Mouse (Mus musculus) layer of hippocampus, postnatal 14 days (tissue): ENCODE measurements around the gene Pex1. TPM values are rescaled to one million over a fixed set of nuclear protein-coding genes. Genes with fewer than 3 reads are reported as not detected.
"Not testable (repeated sequence)": the region's sequence is repeated elsewhere in the genome, so short reads cannot be mapped to it uniquely, and the experiment has no call there.

Experiments
- DNase-seq, 2 experiments: peaks; one replicate each; pipeline ENCODE4 v3.0.0; 2021 to 2022; ENCODE audit warnings: low spot score in 2 of 2, mixed read lengths in 1 of 2
- microRNA-seq, 2 experiments: library from miRNA; unstranded; fragments of <30 nt; microRNA quantifications; one replicate each; pipeline ENCODE4 v1.2.0; 2021
- total RNA-seq, 2 experiments: library from RNA; stranded (reverse); gene quantifications; 2 replicates each; pipeline ENCODE4 v1.2.3; 2021

The Pex1 gene
- total RNA-seq, 2 experiments from 2014 or later: 22.6 to 26.6 TPM

DNA sequence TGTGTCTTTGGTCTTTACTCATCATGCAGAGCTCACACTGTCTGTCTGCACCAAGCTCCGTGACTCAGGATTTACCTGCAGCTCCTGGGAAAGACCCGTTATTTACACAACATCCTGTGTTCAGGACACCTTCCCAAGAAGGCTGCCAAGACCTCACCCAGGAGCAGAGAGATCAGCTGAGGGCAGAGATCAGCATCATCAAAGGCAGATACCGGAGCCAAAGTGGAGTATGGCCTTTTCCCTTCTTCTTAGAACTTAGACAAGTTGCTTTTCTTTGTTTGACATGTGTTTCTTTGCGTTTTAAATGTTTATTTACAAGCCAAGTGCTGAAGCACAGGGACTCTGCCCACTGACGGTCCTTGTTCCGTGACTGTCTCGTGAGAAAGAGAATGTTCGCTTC is 39.4 kb downstream of the Pex1 start:
- no peak for DNase-seq

DNA sequence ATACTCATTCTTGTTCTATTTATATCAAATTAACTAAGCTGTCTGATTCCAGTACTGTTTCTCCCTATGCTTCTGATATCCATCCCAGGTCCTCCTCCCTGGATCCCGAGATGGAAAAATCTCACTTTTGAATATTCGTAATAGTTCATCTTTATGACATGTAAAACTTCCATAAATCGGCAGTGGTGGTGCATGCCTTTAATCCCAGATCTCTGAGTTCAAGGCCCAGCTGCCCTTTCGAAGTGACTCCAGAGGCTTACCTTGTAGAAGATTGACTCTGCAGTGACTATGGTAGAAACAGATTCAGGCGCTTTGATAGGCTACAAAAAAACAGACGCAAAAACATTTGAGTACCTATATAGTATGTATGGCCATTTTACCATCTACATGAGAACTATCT is 48.8 kb downstream of the Pex1 start:
- DNase-seq: no peak

GRCm38 (mm10) chr5:3645326-3645725 is 49.5 kb downstream of the Pex1 start:
- no peak for DNase-seq

DNA sequence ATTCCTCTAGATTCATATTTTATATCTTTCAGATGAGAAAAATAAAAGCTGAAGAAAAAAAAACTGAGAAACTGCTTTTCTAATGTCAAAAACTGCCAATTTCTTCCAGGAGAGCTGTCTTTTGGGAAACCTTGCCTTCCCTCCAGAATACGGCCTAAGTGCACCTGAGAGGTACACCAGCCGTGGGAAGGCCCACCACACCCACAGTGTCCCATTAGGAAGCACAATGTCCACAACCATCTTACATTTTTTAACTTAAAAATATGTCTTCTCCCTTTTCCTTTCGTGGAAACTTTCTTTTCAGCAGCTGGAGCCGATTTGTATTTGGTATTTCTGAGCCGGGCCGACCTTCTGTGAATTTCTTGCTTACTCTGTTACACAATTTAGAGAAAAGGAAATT is 50.7 kb downstream of the Pex1 start:
- DNase-seq: no peak

- DNase-seq: peak; percentile 31 to 65
Measured at GRCm38 (mm10) chr5:3646991-3647707, 51.3 kb downstream of the Pex1 start.

GRCm38 (mm10) chr5:3647708-3648121 is 51.8 kb downstream of the Pex1 start:
- peak; percentile 80 to 87 for DNase-seq

- no peak for DNase-seq
Measured at GRCm38 (mm10) chr5:3648206-3648848, 52.5 kb downstream of the Pex1 start.

GRCm38 (mm10) chr5:3648849-3649210 is 53.0 kb downstream of the Pex1 start:
- no peak for DNase-seq

GRCm38 (mm10) chr5:3650881-3651280 is 55.0 kb downstream of the Pex1 start, which contains the start of gene Tmbim7:
Tmbim7 (plus strand) TSS chr5:3651181.
- no peak for DNase-seq

DNA sequence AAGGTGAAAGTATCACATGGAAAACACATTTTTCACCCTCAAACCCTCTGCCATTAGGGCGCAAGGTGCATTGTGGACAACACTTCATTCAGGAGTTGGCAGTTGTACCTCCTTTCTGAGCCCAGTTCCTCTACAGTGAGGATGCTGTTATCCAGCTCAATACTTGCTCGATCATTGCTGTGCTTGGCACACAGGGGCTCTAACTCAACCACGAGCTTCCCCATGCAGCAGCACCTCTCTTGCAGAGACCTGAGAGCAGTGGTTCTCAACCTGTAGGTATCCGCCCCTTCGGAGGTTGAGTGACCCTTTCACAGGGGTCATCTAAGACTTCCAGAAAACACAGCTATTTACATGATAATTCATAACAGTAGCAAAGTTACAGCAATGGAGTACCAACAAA is 55.8 kb downstream of the Pex1 start:
- no peak for DNase-seq

DNA sequence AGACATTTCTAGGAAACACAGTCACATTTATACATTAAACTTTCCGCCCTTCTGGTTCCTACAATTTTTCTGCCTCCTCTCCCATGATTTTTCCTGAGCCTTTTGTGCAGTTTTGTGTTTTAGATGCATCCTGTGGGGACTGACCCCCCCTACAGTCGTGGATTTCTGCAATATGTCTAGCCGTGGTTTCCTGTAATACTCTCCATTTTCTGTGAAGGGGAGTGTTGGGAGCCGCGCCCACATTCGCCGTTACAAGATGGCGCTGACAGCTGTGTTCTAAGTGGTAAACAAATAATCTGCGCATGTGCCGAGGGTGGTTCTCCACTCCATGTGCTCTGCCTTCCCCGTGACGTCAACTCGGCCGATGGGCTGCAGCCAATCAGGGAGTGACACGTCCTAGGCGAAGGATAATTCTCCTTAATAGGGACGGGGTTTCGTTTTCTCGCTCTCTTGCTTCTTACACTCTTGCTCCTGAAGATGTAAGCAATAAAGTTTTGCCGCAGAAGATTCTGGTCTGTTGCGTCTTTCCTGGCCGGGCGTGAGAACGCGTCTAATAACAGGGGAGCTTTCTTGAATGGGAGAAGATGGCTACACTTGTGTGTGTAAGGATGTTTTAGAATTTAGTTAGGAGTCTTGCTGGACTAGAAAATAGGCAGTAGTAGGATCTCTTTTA is 57.2 kb downstream of the Pex1 start:
- not testable (repeated sequence) for DNase-seq

DNA sequence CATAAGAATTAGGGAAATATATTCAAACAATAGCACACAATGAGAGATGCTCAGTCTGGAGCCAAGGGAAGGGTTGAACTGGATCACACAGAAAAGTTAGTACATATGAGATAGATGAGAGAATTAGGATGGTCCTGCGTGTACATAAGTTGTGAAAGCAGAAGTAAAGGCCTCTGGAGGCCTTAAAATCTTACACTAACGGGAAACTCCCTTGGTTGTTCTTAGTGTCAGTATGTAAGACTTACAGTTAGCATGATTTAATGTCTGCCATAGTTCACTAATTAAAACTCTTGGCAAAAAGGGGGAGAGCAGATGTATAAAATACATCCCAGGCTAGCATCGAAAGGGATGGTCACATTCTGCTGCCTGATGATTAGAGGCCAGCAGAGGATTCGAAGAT is 57.9 kb downstream of the Pex1 start:
- no peak for DNase-seq

GRCm38 (mm10) chr5:3657085-3657484 is 61.2 kb downstream of the Pex1 start, which contains the start of gene Gatad1:
Gatad1 (minus strand) TSS chr5:3657185.
- no peak for DNase-seq

DNA sequence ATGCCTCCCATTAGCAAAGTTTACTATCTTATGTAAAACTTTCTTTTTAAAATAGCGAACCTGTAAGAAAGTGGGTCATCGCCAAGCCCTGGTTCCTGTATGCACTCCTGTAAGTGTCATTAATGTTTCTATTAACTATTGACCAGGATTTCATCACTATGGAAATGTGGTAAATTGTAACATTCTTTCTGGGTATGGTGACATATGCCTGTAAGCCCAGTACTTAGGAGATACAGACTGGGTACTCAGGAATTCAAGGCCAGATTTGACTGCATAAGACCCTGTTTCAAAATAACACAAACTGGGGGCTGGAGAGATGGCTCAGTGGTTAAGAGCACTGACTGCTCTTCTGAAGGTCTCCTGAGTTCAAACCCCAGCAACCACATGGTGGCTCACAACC is 69.4 kb downstream of the Pex1 start:
- DNase-seq: no peak

- no peak for DNase-seq
Measured at GRCm38 (mm10) chr5:3666585-3666984, 70.7 kb downstream of the Pex1 start.

GRCm38 (mm10) chr5:3669938-3670554 is 74.2 kb downstream of the Pex1 start:
- no peak for DNase-seq

Small RNAs within 50 kb of the gene (microRNA-seq; reads per million reads assigned to microRNA genes)
- gene Gm26238: 0 reads per million in 2 experiments

Other genes with a start within 250 kb of the Pex1 start
- gene Fam133b, start 52.2 kb upstream of the Pex1 start, total RNA-seq: 10 to 100 TPM; 43.5 to 46.2 TPM
- gene 1700109H08Rik, start 24.5 kb upstream of the Pex1 start, total RNA-seq: 1 to 10 TPM; 4.9 to 7.6 TPM
- gene Rbm48, start 519 bp downstream of the Pex1 start, total RNA-seq: 10 to 100 TPM; 12.9 to 13.0 TPM
- not detected for gene Tmbim7, start 55.1 kb downstream of the Pex1 start, total RNA-seq
- 100 to 1,000 TPM; 109 to 114 TPM for gene Gatad1, start 61.1 kb downstream of the Pex1 start, total RNA-seq
- gene Ankib1, start 206.9 kb downstream of the Pex1 start, total RNA-seq: 10 to 100 TPM; 69.8 to 72.1 TPM
- gene Krit1, start 207.1 kb downstream of the Pex1 start, total RNA-seq: 10 to 100 TPM; 45.2 to 47.1 TPM
- gene Lrrd1, start 249.1 kb downstream of the Pex1 start, total RNA-seq: under 1 TPM; 0.17 to 0.18 TPM